Mouse (Mus musculus) right cerebral cortex, postnatal 14 days (tissue): ENCODE results near the gene Coro2b.
A peak's percentile ranks its signal among the peaks of the same experiment; 100 is the strongest.

Experiments used
- DNase-seq: peaks from one replicate; pipeline ENCODE4 v3.0.0; 2022

The Coro2b gene

DNA sequence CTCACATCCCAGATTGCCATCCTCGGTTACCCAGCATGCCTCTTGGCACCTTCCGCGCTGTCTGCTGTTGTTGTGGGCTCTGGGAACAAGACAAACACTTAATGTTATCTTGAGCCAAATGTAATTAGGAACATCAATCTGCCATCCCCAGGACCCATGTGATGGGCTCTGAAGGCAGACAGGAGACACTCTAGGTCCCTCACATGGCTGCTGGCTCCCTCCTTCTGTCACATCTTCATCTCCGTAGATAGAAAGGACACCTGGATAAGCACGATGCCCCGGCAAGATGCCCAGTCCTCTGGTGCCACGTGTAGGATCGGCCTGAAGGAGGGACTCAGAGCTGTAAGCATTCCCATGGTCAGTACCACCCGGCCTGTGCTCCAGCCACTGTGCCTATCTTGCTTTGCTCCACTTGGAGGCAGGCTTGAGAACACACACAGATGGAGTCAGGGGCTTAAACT is 2.4 kb upstream of the Coro2b start:
- DNase-seq = peak; percentile 38

DNA sequence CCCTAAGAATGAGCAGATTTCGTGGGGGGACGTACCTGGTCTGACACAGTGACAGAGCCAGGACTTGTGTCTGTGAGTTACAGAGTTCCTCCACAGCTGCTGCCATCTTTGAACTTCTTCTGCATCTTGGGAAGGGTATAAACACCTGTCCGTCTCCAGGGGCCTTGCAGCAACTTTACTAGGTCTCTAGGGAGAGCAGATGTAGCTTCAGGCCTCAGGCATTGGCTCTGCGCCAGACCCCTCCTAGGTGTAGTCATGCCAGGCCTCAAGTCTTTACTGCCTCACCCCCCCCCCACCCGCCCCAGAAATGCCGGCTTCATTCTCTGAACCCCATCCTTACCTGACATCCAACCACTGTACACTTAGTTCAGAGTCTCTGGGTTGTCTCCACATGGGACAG is 1.1 kb upstream of the Coro2b start:
- peak; percentile 38 for DNase-seq

GRCm38 (mm10) chr9:62536119-62536654 is 657 bp downstream of the Coro2b start:
- peak; percentile 59 for DNase-seq

DNA sequence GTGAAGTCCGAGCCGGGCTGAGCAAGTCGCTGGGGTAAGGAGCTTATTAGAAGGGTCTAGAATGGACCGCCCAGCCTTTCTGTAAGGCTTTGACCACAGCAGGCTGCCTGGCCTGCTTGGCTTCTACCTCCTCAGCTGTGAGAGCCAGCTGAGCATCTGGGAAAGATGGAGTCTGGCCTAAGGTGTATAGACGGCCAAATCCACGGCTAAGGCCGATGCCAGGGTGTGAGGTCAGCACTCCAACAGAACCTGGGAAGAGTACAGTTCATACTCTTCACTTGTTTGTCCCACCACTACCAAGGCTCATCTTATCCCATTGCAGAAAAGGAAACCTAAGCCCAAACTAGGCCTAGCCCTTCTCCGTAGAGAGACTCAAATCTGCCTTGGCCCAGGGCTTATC is 1.3 kb downstream of the Coro2b start:
- no peak for DNase-seq

- DNase-seq = no peak
Measured at GRCm38 (mm10) chr9:62534691-62535090, 2.2 kb downstream of the Coro2b start.

DNA sequence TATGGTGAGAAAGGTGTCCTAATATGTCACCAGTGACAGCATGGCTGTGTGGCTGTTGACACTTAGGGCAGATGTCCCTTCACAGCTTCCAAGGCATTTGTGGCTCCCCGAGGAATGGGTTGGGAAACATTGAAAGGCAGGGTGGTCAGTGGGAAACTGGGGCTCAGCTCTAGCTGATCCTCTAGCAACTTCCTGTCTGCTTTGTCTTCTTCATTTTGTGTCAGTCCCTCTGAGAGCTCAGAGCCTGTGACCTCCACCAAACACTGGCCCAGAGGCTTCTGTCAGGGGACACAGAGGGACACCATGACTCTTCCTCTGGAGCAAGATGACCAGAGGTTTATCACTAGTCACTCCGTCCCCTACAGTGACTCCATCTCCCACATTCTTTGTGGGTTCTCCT is 2.7 kb downstream of the Coro2b start:
- DNase-seq = no peak

GRCm38 (mm10) chr9:62532876-62533275 is 4.0 kb downstream of the Coro2b start:
- DNase-seq = no peak

DNA sequence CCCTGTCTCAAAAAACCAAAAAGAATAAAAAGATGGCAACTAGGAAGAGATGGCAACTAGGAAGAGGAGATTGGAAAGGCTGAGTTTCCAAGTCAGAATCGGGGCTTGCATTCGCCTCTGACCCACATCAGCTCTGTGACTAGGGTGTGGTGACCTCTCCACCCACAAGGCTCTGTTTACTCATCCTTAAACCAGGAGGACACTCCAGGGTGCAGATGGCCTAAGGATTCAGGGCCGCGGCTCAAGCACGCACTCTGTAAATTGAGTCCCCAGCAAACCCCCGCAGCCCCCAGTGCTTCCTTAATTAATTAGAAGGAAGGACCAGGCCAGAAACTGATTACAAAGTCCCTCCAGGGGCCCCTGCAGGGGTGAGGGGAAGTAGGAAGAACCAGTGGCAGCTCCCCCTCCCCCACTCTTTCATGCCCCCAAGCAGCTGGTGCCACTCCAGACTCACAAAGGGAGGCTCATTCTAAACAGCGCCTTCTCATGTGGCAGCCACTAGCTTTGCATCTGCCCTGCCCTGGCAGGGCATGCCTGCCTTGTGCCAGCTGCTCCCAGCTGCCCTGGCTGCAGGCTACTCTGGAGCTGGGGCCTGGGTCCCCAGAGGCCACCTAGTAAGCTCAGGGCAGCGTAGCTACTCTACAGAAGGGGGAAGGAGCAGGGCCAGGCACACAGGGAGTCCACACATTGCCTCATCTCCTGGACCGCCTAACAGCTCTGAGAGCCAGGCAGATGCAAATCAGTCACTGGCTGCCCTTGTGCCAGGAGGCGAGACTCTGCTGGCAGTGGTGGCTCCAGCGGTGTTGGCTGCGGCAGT is 5.2 kb downstream of the Coro2b start:
- peak; percentile 58 for DNase-seq

DNA sequence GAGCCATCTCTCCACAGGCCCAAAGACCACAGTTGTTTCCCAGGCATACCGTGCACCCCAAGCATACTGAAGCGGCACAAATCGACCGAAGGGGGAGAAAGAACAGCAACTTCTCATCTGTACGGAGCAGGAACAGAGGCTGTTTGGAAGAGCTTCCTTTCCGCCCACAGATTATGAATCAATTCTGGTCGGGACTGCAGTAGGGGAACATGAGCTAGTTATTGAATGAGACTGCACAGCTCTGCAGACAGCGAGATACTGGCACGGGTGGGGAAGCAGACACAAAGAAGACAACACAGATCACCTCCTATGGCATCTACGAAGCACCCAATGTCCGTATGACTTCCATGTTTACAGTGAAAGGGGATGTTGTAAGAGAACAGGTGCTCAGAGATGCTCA is 8.3 kb downstream of the Coro2b start:
- DNase-seq = no peak

DNA sequence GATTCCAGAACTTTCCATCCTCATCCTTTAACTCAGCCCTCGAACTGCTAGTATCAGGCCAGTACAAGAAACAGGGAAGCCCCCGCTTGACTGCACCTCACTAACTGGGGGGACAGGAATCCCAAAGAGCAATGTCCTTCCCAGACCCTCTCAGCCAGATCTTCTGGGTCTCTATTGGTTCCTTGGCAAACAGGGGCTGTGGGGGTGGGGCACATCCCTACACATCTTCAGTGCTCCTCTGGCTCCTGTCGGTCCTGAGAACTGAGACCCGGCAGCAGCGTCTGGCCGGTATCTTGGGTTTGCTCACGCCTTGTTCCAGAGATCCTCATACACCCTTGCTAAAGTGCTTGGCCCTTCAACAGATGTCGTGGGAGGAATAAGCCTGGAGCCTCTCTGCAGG is 10.0 kb downstream of the Coro2b start:
- DNase-seq = no peak

DNA sequence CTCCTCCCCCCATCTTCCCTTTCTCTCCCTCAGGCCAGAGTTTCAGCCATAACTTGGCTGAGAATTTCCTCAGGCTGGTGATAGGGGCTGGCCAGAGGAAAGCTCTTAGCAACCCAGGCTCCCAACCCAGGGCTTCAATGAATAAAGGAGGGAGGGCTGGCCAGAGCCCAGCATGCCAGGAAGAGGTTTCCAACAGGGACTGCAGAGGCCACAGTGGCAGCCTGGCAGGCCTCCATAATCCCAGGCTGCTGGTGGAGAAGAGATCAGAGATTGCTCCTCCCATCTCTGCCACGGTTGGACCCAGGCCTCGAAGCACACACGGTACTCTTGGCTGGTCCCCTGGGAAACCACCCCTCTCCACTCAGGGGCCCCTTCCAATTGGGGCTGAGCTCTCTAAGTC is 10.4 kb downstream of the Coro2b start:
- peak; percentile 58 for DNase-seq

DNA sequence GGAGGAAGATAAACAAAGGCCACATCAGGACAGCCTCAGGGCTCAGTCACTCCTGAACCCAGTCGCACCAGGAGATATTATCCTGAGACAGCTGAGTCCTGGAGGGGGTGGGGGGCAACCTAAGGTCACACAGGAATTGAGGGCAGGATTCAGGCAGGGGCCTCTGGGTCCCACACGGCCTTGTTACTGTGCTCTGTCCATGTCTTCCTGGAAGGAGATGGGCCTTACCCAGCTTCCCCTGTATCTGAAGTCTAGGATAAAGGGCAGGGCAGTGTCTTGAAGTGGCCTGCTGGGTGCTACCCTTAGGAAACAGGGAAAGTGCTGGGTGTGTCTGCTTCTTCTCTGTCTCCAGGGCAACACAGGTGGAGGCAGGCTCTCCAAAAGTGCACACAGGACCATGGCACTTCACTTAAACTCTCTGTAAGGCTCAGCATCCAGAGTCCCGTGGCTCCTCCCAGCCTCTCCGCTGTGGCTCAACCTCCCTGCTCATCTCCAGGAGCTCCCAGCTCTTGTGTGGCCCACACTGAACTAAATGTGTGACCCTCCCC is 12.0 kb downstream of the Coro2b start:
- no peak for DNase-seq

DNA sequence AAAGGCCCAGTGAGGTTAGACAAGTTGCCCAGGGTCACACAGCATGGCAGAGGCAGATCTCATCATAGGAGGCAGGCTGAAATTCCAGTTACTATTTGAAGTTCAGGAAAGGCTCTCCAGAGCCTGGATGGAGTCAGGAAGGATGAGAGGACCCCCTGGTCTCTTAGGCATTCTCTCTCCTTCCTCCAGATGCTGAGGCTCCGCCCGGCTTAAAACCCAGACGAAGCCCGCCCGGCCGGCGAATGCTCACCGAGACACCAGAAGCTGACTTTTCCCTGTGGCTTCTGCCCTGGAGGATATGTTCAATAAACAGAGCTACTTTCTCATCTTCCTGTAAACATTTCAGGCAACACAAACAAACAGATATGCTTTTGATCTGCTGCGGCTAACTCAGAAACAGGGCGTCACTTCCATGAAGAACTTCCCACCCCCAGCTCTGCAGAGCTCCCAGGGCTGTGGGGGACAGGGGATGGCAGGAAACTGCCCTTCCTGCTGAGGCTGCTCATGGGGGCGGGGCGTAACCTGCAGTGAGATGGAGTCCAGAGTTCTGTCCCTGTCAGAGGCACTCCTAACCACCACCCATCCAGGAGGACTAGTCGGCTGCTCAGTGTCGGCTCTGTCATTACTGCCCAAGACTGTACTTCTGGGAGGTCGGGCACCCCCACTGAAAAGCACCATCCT is 13.9 kb downstream of the Coro2b start:
- DNase-seq = peak; percentile 30

DNA sequence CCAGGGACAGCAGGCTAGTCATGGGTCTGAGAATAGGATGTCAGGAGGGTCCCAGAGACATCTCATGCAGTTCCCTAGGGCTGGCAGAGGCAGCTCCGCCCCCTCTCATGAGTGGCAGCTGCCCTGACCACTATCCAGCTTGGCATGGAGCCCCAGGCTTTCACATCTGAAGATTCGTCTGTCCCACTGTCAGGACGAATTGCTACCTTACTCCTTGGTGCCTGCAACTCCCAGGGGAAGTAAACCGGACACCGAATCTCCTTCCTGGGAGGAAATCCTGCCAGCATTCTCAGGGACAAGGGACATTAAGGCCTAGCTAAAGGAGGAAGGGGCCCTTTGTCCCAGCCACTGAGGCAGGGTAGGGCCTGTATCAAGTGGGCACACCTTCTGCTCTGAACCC is 14.6 kb downstream of the Coro2b start:
- peak; percentile 28 for DNase-seq

DNA sequence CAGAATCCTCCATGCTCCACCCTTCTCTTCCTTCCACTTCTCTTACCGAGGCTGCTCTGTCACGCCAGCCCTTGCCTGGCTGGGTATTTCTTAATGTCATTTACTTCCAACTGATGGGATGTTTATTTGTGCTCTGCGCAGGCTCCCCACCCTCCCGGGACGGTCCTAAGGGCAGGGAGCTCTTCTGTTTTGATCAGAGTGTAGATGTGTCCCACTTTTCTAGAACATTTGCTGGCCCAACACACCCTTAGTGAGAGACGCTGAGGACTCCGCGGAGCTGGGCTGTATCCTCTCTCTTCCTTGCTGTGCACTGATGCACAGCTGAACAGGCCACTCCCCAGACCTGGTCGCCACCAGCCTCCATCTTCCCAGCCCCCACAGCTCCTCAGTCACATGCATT is 15.3 kb downstream of the Coro2b start:
- DNase-seq = no peak

- DNase-seq = no peak
Measured at GRCm38 (mm10) chr9:62520933-62521332, 15.9 kb downstream of the Coro2b start.

DNA sequence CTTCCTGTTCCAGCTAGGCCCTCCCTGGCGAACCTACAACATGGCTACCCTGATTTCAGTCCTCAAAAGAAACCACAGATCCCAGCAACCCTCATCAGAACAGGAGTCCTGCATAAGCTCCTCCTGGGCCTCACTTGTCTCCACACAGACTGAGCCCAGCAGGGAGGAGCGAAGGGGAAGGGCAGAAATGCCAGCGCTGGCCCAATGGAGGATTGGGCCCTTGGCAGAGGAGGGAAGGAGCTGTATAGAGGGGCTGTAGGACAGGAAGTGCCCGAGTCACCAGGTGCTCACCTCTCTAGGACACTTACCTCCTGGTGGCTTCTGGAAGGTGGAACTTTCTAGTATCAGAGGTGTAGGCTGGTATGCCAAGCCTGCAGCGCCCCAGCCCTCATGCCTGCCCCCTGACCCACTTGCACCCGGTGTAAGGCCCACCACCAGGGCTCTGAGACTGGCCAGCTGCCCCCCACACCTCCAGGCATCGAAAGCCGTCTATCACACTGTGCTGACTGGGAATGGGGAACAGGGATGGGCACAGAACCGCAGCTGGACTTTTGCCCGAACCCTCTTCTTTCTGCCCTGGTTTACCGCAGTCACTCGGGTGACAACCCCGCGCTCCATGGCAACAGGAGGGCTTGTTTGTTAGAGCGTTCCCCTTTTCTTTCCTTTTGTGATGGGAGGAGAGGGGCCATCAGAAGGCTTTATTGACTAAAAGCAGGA is 16.9 kb downstream of the Coro2b start:
- DNase-seq = peak; percentile 36

DNA sequence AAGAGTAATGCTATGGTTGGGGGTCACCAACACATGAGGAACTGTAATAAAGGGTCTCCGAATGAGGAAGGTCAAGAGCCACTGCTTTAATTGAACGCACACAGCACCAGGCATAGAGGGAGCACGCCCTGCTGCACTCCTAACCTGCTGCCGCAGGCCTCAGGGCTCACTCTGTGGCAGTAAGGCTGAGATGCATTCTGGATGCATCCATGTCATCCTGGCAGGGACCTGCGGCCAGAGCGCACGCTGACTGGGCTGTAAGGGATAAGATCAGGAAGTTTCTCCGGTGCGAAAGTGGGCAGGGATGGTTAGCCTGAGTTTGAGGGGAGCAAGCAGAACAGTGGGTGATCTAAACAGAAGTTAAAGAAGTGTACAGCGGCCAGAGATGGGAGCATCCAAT is 17.5 kb downstream of the Coro2b start:
- no peak for DNase-seq

DNA sequence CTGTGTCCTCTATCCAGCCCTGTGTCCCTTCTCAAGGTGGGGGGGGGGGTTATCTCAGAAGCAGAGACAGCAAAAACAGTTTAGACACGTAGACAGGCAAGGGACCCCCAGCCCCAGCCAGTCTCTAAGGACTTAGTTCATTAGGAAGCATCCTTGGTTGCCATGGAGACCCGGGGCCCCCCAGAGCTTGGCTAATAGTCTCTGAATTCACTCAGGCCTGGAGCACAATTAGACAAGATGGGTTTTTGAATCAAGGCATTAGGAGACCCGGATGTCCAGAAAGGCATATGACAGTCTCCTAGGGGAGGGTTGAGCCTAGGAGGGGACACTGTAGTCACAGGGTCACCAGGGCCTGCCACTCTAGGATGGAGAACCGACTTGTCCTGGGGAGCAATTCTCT is 18.3 kb downstream of the Coro2b start:
- DNase-seq = no peak

DNA sequence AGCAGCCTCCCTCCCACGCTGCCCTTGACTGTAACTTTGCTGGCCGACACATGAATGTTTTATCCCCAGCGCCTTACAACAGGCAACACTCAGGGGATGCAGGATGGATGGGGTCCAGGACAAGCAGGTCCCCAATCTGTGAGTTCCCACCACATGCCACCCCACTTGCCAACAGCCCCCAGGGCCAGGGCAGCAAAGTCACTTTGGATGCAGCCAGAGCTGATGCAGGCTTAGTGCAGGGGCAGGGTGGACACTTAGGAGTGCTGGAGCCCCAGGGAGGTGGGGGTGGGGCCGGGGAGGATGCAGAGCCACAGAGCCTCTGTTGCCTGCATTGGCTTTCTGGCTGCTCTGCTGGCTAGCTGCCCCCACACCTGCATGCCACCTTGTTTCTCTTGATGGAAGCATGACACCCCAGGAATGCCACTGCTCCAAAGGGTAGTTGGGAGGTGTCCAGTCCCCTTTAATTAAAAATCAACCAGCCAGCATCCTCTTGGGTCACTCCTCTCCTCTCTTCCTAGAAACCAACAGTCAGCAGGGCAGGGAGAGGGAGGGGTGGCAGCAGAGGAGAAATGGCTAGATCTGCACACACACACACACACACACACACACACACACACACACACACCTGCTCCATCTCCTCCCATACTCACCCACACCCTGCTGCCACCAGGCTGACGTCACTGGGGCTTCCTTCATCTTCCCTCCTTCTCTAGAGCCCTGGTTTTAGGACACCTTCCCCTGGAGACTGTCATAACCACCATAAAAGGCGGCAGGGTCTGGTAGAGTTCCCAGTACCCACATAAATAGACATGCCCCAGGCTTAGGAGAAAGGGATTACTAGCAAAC is 19.5 kb downstream of the Coro2b start:
- peak; percentile 62 for DNase-seq

DNA sequence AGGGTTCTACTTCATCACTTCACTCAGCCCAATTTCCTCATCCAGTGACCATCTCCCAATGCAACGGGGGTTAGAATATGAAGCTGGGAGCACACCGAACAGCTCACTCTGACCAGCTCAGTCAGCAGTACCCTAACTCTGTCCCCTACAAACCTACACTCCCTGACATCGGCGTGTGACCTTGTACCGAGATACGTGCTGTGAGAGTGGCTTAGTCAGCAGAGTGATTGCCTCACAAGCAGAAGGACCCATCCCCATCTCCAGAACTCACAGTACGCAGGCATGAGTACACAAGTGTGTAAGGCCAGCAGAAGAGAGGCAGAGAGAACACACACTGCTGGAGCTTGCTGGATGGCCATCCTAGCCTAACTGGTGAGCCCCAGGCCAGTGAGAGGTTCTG is 21.7 kb downstream of the Coro2b start:
- no peak for DNase-seq

DNA sequence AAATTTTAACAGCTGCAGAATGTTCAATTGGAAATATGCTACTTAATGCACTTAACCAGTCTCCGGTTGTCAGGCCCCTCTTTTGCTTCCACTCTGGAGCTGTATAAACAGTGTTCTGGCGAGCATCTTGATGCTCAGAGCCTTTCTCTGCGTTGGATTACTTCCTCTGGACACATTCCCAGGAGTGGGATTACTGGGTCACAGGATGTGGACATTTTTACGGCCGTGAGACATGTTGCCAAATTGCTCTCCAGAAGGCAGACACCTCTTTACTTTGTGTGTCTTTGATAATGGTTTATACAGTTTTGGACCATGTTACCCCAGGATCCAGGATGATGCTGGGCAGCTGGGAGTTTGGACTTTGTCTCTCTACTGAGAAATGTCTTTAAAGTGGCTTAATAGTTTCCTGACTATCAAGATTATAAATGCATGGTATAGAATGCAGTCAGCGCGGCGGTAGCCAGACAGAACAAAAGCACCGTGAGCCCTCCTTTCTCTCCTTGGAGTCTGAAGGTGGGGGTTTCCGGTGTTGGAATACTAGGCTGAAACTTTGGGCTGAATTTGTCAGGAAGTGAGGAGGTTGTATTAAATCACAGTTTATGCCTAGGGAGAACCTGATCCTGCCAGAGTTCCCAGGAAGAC is 23.2 kb downstream of the Coro2b start:
- no peak for DNase-seq
